Mouse (Mus musculus): ENCODE measurements around the gene Xpnpep2.

Gene Xpnpep2

GRCm38 (mm10) chrX:48108394-48109315 lies at the start of gene Xpnpep2:
Gene Xpnpep2 (plus strand): TSS chrX:48108725.
- DNase-seq (ENCODE audit: inconsistent age in 2 of 2, low spot score in 1 of 2), result no peak

DNA sequence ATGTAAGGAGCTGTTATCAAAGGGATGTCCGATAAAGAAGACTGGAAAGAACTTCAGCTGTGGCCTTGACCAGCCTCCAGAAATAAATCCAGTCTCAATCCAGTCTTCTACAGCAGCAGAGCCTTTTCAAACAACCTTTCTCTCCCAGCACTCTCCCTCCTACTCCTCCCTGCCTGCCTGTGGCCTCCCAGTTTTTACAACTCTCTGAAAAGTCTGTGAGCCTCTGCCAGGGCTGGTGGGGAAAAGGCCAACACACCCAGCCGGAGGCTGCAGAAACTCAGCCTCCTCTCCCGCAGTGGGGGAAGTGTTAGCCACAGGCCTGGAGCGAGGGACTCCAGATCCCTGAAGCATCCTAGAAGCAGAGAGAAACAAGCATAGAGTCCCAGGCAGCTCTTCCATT lies 46.0 kb upstream of the Xpnpep2 start:
- DNase-seq (ENCODE audit: inconsistent age in 2 of 2, low spot score in 1 of 2), result peak in 1 of 2 experiments; percentile 17

DNA sequence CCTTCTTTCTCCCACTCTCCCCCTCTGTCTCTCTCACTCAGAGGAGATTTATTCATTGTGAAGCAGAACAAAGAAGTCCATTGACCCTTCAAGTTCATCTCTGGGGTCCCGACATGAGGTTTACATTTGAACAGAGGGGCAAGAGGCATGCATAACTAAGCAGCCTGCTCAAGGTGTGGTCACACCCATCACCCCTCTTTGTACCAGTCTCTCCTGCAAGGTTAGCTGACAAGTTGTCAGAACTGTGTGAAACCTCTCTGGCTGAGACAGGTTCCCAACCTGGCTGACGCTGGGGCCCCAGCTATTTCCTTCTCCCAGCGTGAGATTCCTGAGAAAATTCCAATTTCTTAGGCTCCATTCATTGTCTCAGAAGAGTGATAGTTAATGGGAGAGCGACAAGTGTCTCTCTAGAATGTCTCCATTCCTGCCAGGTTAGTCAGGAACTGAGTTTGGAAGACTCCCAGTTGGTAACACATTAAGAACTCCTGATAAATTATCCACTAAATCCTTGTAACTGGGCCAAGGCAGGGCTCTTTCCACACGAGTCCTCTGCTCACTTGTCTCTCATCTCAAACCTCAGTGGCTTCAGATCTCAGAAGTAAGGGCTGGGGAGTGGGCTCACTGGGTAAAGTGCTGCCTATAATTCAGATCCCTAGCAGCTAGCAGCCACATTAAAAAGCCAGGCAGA lies 44.2 kb upstream of the Xpnpep2 start:
- peak in 1 of 2 experiments; percentile 55 for DNase-seq (ENCODE audit: inconsistent age in 2 of 2, low spot score in 1 of 2)

GRCm38 (mm10) chrX:48066891-48067290 lies 41.6 kb upstream of the Xpnpep2 start:
- peak in 1 of 2 experiments; percentile 42 for DNase-seq (ENCODE audit: inconsistent age in 2 of 2, low spot score in 1 of 2)

- DNase-seq (ENCODE audit: inconsistent age in 2 of 2, low spot score in 1 of 2), result no peak
Measured at GRCm38 (mm10) chrX:48071961-48072360, 36.6 kb upstream of the Xpnpep2 start.

DNA sequence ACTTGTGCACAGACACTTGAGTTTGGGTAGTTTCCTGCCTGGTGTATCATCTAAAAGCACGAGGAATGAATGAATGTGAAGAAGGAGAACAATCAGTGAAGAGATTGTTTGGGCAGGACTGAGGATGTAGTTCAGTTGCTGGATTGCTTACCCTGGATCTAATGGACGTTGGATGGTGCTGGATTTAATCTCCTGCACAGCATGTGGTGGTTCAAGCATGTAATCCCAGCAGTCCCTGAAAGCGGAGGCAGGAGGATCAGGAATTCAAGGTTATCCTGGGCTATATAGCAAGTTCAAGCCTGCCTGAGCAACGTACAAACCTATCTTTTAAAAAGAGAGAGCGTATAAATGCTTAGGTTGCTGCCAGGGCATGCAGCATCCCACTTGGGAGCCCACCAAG lies 36.1 kb upstream of the Xpnpep2 start:
- DNase-seq (ENCODE audit: inconsistent age in 2 of 2, low spot score in 1 of 2), result no peak

DNA sequence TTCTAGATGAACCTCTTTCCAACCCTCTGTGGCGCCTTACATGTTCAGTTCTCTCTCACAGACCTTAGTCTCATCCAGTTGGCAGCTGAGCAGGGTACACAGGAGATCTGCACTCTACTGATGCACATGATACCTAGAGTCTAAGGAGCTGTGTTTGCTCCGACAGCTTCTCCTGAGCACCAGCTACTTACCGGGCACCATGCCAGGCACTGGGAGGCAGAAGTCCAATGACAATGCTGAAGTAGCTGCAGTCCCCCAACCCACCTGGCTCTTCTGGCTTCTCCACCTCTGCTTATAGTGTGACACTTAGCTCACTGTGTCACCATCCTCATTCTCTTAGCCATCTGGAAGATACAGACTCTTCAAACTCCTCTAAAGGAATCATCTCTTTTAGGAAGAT lies 33.8 kb upstream of the Xpnpep2 start:
- no peak for DNase-seq (ENCODE audit: inconsistent age in 2 of 2, low spot score in 1 of 2)

DNA sequence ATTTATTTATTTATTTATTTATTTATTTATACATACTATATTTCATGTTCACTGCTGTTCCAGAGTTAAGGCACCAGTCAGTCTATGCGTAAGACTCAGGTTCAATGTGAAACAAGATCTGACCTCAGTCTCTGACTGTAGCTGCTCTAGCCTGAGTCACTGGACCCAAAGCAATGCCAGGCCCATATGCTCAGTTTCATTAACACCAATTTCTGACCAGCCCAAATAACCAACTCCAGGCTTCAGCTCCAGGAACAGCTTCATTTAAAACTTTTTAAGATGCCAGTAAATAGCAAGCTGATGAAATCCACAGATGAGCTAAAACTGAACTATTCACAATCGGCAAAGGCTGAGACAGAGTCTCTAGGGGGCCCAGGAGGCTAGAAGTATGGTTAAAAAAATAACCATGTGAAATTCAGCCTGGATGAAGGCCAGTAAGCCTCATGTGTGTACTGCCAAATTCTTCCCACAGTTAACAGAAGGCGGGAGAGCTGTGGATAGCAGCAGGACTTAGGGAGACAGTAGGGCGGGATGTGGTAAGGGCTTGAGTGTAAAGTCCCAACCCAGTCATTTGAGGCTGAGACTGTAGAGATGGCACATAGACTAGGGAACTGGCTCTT lies 31.6 kb upstream of the Xpnpep2 start:
- DNase-seq (ENCODE audit: inconsistent age in 2 of 2, low spot score in 1 of 2), result peak in 1 of 2 experiments; percentile 53

DNA sequence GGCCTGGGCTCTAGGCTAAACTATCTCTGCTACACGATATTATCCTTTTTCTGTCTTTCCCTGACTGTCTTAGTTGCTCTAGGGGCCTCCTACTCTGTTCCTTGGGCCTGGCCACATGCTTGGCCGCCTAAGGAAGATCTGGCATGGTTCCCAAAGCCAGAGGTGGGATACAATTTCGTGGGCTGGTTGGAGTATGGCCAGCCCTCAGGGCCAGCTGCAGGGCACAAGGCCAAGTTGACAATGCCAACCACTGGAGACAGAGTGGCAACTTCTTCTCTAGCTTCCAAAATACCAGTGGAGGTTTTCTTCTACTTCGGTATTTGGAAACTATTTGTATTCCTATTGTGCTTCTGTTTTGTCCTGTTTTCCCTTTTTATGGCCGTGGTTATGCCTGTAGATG lies 26.2 kb upstream of the Xpnpep2 start:
- DNase-seq (ENCODE audit: inconsistent age in 2 of 2, low spot score in 1 of 2), result peak in 1 of 2 experiments; percentile 50

DNA sequence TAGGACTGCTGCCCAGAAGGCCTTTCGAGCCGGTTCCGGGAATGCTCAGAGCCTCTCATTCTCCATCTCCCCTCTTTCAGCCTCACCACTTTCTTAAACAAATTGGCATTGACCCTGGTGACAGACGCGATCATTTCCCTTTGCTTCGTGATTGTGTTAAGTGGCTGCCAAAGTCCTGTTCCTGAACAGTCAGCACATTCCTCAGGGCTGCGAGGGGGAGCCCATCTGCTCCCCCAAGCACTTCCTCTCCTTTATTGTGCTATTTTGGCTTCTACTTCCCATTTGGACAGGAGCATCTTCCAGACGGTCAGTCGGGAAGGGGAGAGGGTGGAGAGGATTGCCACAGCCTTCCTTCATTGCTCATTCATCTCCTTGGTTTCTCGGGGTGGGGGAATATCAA lies 16.4 kb upstream of the Xpnpep2 start:
- DNase-seq (ENCODE audit: inconsistent age in 2 of 2, low spot score in 1 of 2), result no peak

- DNase-seq (ENCODE audit: inconsistent age in 2 of 2, low spot score in 1 of 2), result no peak
Measured at GRCm38 (mm10) chrX:48093555-48093954, 15.0 kb upstream of the Xpnpep2 start.

DNA sequence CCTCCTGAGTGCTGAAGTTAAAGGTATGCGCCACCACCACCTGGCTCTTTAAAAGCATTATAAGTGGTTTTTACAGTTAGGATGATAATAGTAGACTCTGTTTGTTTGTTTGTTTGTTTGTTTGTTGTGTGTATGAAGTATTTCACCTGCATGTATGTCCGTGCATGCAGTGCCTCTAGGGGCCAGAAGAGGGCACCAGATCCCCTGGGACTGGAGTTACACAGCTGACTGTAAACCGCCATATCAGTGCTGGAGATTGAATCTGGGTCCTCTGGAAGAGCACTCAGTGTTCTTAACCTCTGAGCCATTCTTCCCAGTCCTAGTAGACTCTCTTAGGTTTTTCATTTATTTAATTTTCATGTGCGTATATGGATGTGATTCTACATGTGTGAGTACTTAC lies 13.9 kb upstream of the Xpnpep2 start:
- peak in 1 of 2 experiments; percentile 58 for DNase-seq (ENCODE audit: inconsistent age in 2 of 2, low spot score in 1 of 2)

- no peak for DNase-seq (ENCODE audit: inconsistent age in 2 of 2, low spot score in 1 of 2)
Measured at GRCm38 (mm10) chrX:48096580-48096979, 11.9 kb upstream of the Xpnpep2 start.

DNA sequence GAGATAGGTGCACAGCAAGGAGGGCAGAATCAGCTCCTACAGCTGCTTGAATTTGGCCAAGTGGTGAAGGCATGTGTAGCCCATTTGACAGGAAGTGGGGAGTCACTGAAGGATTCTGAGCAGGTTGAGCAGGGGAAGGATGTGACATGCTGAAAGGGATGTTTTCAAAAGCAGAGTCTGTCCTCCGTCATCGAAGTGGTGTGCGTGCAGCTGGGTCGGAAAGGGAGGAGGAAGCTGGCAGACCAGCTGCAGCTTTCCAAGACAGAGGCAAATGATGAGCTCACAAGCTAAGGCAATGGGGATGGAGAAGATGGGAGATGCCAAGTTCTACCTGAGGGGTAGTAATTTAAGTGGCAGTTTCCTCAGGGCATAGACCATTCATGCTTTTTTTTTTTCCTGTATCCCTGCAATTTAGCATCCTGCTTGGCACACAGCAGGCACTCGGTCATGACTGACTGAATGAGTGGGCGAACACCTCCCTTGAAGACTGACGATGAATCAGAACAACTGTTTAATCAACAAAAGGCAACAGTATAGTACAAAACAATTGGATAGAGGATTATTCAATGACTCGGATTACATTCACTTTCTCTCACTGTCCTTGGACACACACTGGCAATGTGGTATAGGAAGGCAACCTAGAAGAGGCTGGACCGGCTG lies 9.9 kb upstream of the Xpnpep2 start:
- no peak for DNase-seq (ENCODE audit: inconsistent age in 2 of 2, low spot score in 1 of 2)

GRCm38 (mm10) chrX:48099871-48100270 lies 8.7 kb upstream of the Xpnpep2 start:
- DNase-seq (ENCODE audit: inconsistent age in 2 of 2, low spot score in 1 of 2), result peak; percentile 31 to 53

GRCm38 (mm10) chrX:48103256-48103655 lies 5.3 kb upstream of the Xpnpep2 start:
- no peak for DNase-seq (ENCODE audit: inconsistent age in 2 of 2, low spot score in 1 of 2)

GRCm38 (mm10) chrX:48104736-48105441 lies 3.6 kb upstream of the Xpnpep2 start:
- no peak for DNase-seq (ENCODE audit: inconsistent age in 2 of 2, low spot score in 1 of 2)

DNA sequence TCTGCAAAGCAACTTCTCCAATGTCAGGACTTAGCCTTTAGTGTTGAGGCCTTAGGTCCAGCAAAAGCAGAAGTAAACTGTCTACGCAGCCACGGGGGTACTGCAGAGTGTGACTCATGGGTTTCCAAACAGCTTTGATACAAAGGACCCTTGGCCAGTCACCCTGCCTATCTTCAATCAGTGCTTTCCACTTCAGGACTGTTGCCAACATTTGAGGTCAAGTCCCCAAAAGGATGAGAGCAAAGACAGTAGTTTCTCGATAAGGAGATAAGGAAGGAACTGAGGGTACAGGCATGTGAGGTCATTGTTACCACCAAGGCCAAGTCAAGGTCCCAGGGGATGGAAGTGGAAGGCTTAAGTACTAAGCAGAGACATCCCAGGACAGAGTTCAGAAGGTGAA lies 2.3 kb upstream of the Xpnpep2 start:
- peak; percentile 70 to 73 for DNase-seq (ENCODE audit: inconsistent age in 2 of 2, low spot score in 1 of 2)

GRCm38 (mm10) chrX:48109316-48109655 lies 761 bp downstream of the Xpnpep2 start:
- DNase-seq (ENCODE audit: inconsistent age in 2 of 2, low spot score in 1 of 2), result peak in 1 of 2 experiments; percentile 64

- no peak for DNase-seq (ENCODE audit: inconsistent age in 2 of 2, low spot score in 1 of 2)
Measured at GRCm38 (mm10) chrX:48119294-48119693, 10.8 kb downstream of the Xpnpep2 start.

All from adrenal gland, adult (tissue).